Mouse (Mus musculus): ENCODE results near the gene Ikzf5.
"Not testable (repeated sequence)": the region's sequence is repeated elsewhere in the genome, so short reads cannot be mapped to it uniquely, and the experiment has no call there.

Gene Ikzf5

GRCm38 (mm10) chr7:131410416-131411058, at the start of gene Ikzf5, which contains the start of gene Acadsb:
TSS of gene Ikzf5 (minus strand) at chr7:131410521.
TSS of gene Acadsb (plus strand) at chr7:131410601.
- DNase-seq (ENCODE audit: low spot score in 2 of 2) = peak; percentile 96 to 98

- DNase-seq (ENCODE audit: low spot score in 2 of 2) = no peak
Observed at GRCm38 (mm10) chr7:131456714-131457113, 46.4 kb upstream of the Ikzf5 start.

GRCm38 (mm10) chr7:131437051-131437450, 26.7 kb upstream of the Ikzf5 start:
- no peak for DNase-seq (ENCODE audit: low spot score in 2 of 2)

GRCm38 (mm10) chr7:131434276-131434675, 24.0 kb upstream of the Ikzf5 start:
- no peak for DNase-seq (ENCODE audit: low spot score in 2 of 2)

GRCm38 (mm10) chr7:131432244-131432643, 21.9 kb upstream of the Ikzf5 start:
- no peak for DNase-seq (ENCODE audit: low spot score in 2 of 2)

- no peak for DNase-seq (ENCODE audit: low spot score in 2 of 2)
Observed at GRCm38 (mm10) chr7:131427331-131427730, 17.0 kb upstream of the Ikzf5 start.

- DNase-seq (ENCODE audit: low spot score in 2 of 2) = no peak
Observed at GRCm38 (mm10) chr7:131424912-131425311, 14.6 kb upstream of the Ikzf5 start.

- no peak for DNase-seq (ENCODE audit: low spot score in 2 of 2)
Observed at GRCm38 (mm10) chr7:131417605-131418004, 7.3 kb upstream of the Ikzf5 start.

- DNase-seq (ENCODE audit: low spot score in 2 of 2) = not testable (repeated sequence)
Observed at GRCm38 (mm10) chr7:131416742-131417141, 6.4 kb upstream of the Ikzf5 start.

GRCm38 (mm10) chr7:131411941-131412270, 1.6 kb upstream of the Ikzf5 start:
- no peak for DNase-seq (ENCODE audit: low spot score in 2 of 2)

GRCm38 (mm10) chr7:131411221-131411940, 1.1 kb upstream of the Ikzf5 start:
- no peak for DNase-seq (ENCODE audit: low spot score in 2 of 2)

- DNase-seq (ENCODE audit: low spot score in 2 of 2) = no peak
Observed at GRCm38 (mm10) chr7:131409988-131410385, 334 bp downstream of the Ikzf5 start.

- DNase-seq (ENCODE audit: low spot score in 2 of 2) = no peak
Observed at GRCm38 (mm10) chr7:131409321-131409987, 867 bp downstream of the Ikzf5 start.

- DNase-seq (ENCODE audit: low spot score in 2 of 2) = not testable (repeated sequence)
Observed at GRCm38 (mm10) chr7:131391761-131392160, 18.6 kb downstream of the Ikzf5 start.

- no peak for DNase-seq (ENCODE audit: low spot score in 2 of 2)
Observed at GRCm38 (mm10) chr7:131371880-131372651, 38.3 kb downstream of the Ikzf5 start.

GRCm38 (mm10) chr7:131371470-131371860, 38.9 kb downstream of the Ikzf5 start:
- DNase-seq (ENCODE audit: low spot score in 2 of 2) = no peak

GRCm38 (mm10) chr7:131370648-131371469, 39.5 kb downstream of the Ikzf5 start, which contains the start of gene Pstk:
TSS of gene Pstk (plus strand) at chr7:131371141.
- peak; percentile 82 to 84 for DNase-seq (ENCODE audit: low spot score in 2 of 2)

- DNase-seq (ENCODE audit: low spot score in 2 of 2) = no peak
Observed at GRCm38 (mm10) chr7:131364131-131364530, 46.2 kb downstream of the Ikzf5 start.

- peak; percentile 87 to 93 for DNase-seq (ENCODE audit: low spot score in 2 of 2)
Observed at GRCm38 (mm10) chr7:131362615-131363300, 47.6 kb downstream of the Ikzf5 start, which contains the start of gene 2310057M21Rik. TSS of gene 2310057M21Rik (minus strand) at chr7:131362759.

- no peak for DNase-seq (ENCODE audit: low spot score in 2 of 2)
Observed at GRCm38 (mm10) chr7:131362269-131362614, 48.1 kb downstream of the Ikzf5 start.

Measured in right cerebral cortex, postnatal 36 days (tissue).